Mouse (Mus musculus): Measurements from ENCODE around the gene Morn1. TPM values are rescaled to one million over a fixed set of nuclear protein-coding genes. Genes with fewer than 3 reads are reported as not detected.

Gene Morn1
- polyA plus RNA-seq, 1 experiment from 2014 or later: 6.9 TPM

GRCm38 (mm10) chr4:155090147-155090546, 3.8 kb downstream of the Morn1 start:
- no peaks in the 10 kb centered on the region for H3K27me3 ChIP-seq (ENCODE audit: control insufficient read depth, insufficient read depth, low read depth, low read length)
- no peak for ATAC-seq (ENCODE audit: low read depth)
- no peak overlapping the region for H3K4me3 ChIP-seq (ENCODE audit: low read length)
- H3K9me3 ChIP-seq (ENCODE audit: control insufficient read depth, low read length): no peaks in the 10 kb centered on the region
- H3K36me3 ChIP-seq (ENCODE audit: control insufficient read depth, insufficient read depth, low read length): no peaks in the 10 kb centered on the region
- H3K4me2 ChIP-seq (ENCODE audit: low read depth, low read length): no peak overlapping the region
- 89% methylated on average over 4 of the region's 4 CpGs for WGBS
- no peak overlapping the region for H3K9ac ChIP-seq (ENCODE audit: low read length)
- no peak overlapping the region for H3K27ac ChIP-seq (ENCODE audit: low read length)
- H3K4me1 ChIP-seq (replicated peaks; ENCODE audit: control insufficient read depth, insufficient read depth, low read length): peaks cover 8% of the 10 kb centered on the region

DNA sequence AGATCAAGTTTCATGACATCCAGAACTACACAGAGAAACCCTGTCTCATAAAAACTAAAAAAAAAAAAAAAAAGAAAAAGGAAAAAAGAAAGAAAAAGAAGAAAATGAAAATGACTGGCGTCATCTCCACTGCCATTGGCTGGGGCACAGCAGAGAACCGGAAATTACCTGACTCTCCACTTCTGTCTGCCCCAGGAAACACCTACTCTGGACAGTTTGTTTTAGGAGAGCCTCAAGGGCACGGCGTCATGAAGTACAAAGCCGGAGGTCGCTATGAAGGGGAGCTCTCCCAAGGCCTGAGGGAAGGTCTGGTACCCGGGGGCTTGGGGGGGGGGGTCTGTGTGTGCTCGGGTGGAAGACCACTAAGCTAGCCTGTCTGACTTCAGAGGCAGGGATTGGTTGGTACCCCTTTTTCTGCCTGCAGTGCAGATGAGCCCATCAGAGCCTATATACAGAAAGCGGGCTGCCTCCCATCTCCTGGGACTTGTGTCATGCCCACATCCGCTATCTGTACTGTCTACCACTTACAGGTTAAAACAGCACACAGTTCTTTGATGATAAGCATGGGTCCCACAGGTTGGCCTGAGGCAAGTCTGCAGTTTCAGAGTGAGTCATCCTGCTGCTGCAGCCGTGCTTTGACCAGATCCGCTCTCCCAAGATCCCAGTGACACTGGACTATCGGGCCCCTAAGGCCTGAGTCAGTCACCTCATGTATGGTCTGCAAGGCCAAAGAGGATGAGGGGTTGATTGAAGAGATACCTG, 4.5 kb downstream of the Morn1 start:
- WGBS: 87% methylated on average over 13 of the region's 13 CpGs
- Histone ChIP-seq H3K9ac (ENCODE audit: low read length) (no peak overlapping the region), H3K9me3 (ENCODE audit: control insufficient read depth, low read length) (no peaks in the 10 kb centered on the region), H3K27ac (ENCODE audit: low read length) (no peak overlapping the region), H3K27me3 (ENCODE audit: control insufficient read depth, insufficient read depth, low read depth, low read length) (no peaks in the 10 kb centered on the region), H3K4me1 (replicated peaks; ENCODE audit: control insufficient read depth, insufficient read depth, low read length) (peaks cover 10% of the 10 kb centered on the region), H3K36me3 (ENCODE audit: control insufficient read depth, insufficient read depth, low read length) (no peaks in the 10 kb centered on the region), H3K4me2 (ENCODE audit: low read depth, low read length) (no peak overlapping the region), H3K4me3 (ENCODE audit: low read length) (no peak overlapping the region)
- ATAC-seq (ENCODE audit: low read depth): no peak

GRCm38 (mm10) chr4:155092718-155093430, 6.5 kb downstream of the Morn1 start:
- Histone ChIP-seq H3K27ac (ENCODE audit: low read length) (no peak overlapping the region), H3K4me2 (ENCODE audit: low read depth, low read length) (no peak overlapping the region), H3K4me1 (replicated peaks; ENCODE audit: control insufficient read depth, insufficient read depth, low read length) (peaks cover 4% of the 10 kb centered on the region), H3K27me3 (ENCODE audit: control insufficient read depth, insufficient read depth, low read depth, low read length) (no peaks in the 10 kb centered on the region), H3K4me3 (ENCODE audit: low read length) (no peak overlapping the region), H3K9ac (ENCODE audit: low read length) (no peak overlapping the region), H3K9me3 (ENCODE audit: control insufficient read depth, low read length) (no peaks in the 10 kb centered on the region), H3K36me3 (ENCODE audit: control insufficient read depth, insufficient read depth, low read length) (no peaks in the 10 kb centered on the region)
- ATAC-seq (ENCODE audit: low read depth): no peak
- 91% methylated on average over 19 of the region's 19 CpGs for WGBS

GRCm38 (mm10) chr4:155093431-155094149, 7.2 kb downstream of the Morn1 start:
- WGBS: 78% methylated on average over 7 of the region's 7 CpGs
- H3K4me1 ChIP-seq (replicated peaks; ENCODE audit: control insufficient read depth, insufficient read depth, low read length): peaks cover 4% of the 10 kb centered on the region
- no peak overlapping the region for H3K4me3 ChIP-seq (ENCODE audit: low read length)
- no peak overlapping the region for H3K9ac ChIP-seq (ENCODE audit: low read length)
- no peaks in the 10 kb centered on the region for H3K36me3 ChIP-seq (ENCODE audit: control insufficient read depth, insufficient read depth, low read length)
- no peaks in the 10 kb centered on the region for H3K27me3 ChIP-seq (ENCODE audit: control insufficient read depth, insufficient read depth, low read depth, low read length)
- no peak for ATAC-seq (ENCODE audit: low read depth)
- H3K9me3 ChIP-seq (ENCODE audit: control insufficient read depth, low read length): no peaks in the 10 kb centered on the region
- H3K4me2 ChIP-seq (ENCODE audit: low read depth, low read length): no peak overlapping the region
- H3K27ac ChIP-seq (ENCODE audit: low read length): no peak overlapping the region

GRCm38 (mm10) chr4:155094565-155094964, 8.2 kb downstream of the Morn1 start:
- no peak overlapping the region for H3K4me3 ChIP-seq (ENCODE audit: low read length)
- H3K4me1 ChIP-seq (replicated peaks; ENCODE audit: control insufficient read depth, insufficient read depth, low read length): peaks cover 4% of the 10 kb centered on the region
- no peak overlapping the region for H3K4me2 ChIP-seq (ENCODE audit: low read depth, low read length)
- H3K27ac ChIP-seq (ENCODE audit: low read length): no peak overlapping the region
- peak; percentile 49 for ATAC-seq (ENCODE audit: low read depth)
- H3K36me3 ChIP-seq (ENCODE audit: control insufficient read depth, insufficient read depth, low read length): no peaks in the 10 kb centered on the region
- H3K9ac ChIP-seq (ENCODE audit: low read length): no peak overlapping the region
- no peaks in the 10 kb centered on the region for H3K27me3 ChIP-seq (ENCODE audit: control insufficient read depth, insufficient read depth, low read depth, low read length)
- no peaks in the 10 kb centered on the region for H3K9me3 ChIP-seq (ENCODE audit: control insufficient read depth, low read length)
- WGBS: 49% methylated on average over 3 of the region's 3 CpGs

- WGBS: 38% methylated on average over 8 of the region's 8 CpGs
- H3K9ac ChIP-seq (ENCODE audit: low read length): peak overlapping the region; percentile 35; the same call in 1 of the 2 replicates
- H3K27ac ChIP-seq (ENCODE audit: low read length): no peak overlapping the region
- peak; percentile 84 for ATAC-seq (ENCODE audit: low read depth)
- peaks cover 4% of the 10 kb centered on the region for H3K4me1 ChIP-seq (replicated peaks; ENCODE audit: control insufficient read depth, insufficient read depth, low read length)
- H3K4me2 ChIP-seq (ENCODE audit: low read depth, low read length): no peak overlapping the region
- no peaks in the 10 kb centered on the region for H3K27me3 ChIP-seq (ENCODE audit: control insufficient read depth, insufficient read depth, low read depth, low read length)
- H3K4me3 ChIP-seq (ENCODE audit: low read length): no peak overlapping the region
- no peaks in the 10 kb centered on the region for H3K9me3 ChIP-seq (ENCODE audit: control insufficient read depth, low read length)
- H3K36me3 ChIP-seq (ENCODE audit: control insufficient read depth, insufficient read depth, low read length): no peaks in the 10 kb centered on the region
Measured at GRCm38 (mm10) chr4:155095238-155095900, 9.0 kb downstream of the Morn1 start.

DNA sequence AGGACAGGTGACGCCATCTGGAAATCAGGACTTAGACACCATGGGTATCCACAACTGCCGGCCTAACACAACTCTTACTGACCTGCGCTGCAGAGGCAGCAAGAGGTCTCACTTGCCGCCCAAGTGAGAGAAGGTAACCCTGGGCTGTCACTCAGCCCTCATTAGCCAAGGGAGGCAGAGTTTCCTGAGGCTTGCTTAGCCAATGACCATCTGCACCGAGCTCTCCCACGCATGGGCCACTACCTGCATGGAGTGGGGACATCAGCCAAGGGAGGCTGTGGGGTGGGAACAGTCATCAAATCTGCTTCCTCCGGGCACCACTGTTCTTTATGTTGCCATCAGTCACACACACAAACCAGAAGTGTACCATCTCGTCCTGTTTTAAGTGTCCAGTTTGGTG, 9.6 kb downstream of the Morn1 start:
- no peak overlapping the region for H3K4me2 ChIP-seq (ENCODE audit: low read depth, low read length)
- H3K27me3 ChIP-seq (ENCODE audit: control insufficient read depth, insufficient read depth, low read depth, low read length): no peaks in the 10 kb centered on the region
- H3K4me3 ChIP-seq (ENCODE audit: low read length): no peak overlapping the region
- no peaks in the 10 kb centered on the region for H3K36me3 ChIP-seq (ENCODE audit: control insufficient read depth, insufficient read depth, low read length)
- H3K4me1 ChIP-seq (replicated peaks; ENCODE audit: control insufficient read depth, insufficient read depth, low read length): peaks cover 4% of the 10 kb centered on the region
- no peak overlapping the region for H3K9ac ChIP-seq (ENCODE audit: low read length)
- WGBS: 75% methylated on average over 8 of the region's 8 CpGs
- no peak overlapping the region for H3K27ac ChIP-seq (ENCODE audit: low read length)
- H3K9me3 ChIP-seq (ENCODE audit: control insufficient read depth, low read length): no peaks in the 10 kb centered on the region
- no peak for ATAC-seq (ENCODE audit: low read depth)

DNA sequence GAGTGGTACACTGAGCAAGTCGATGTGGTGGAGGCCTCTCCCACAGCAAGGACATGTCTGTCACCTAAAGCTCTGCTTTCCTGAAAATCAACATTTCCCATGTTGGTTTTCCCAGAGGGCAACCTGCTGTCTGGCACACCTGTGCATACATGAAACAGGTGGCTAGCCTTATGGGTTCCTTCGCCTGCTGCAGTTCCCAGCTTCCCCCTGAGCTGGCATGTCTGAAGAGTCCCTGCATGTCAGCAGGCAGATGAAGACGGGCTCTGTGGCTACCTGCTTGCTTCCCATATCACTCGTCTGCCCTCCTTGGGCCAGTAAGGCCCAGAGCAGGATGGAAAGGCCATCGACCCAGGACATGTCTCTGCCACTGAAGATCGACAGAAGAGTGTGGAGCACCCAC, 11.1 kb downstream of the Morn1 start:
- no peaks in the 10 kb centered on the region for H3K27me3 ChIP-seq (ENCODE audit: control insufficient read depth, insufficient read depth, low read depth, low read length)
- no peak overlapping the region for H3K27ac ChIP-seq (ENCODE audit: low read length)
- ATAC-seq (ENCODE audit: low read depth): no peak
- no peak overlapping the region for H3K4me2 ChIP-seq (ENCODE audit: low read depth, low read length)
- H3K4me3 ChIP-seq (ENCODE audit: low read length): no peak overlapping the region
- H3K4me1 ChIP-seq (replicated peaks; ENCODE audit: control insufficient read depth, insufficient read depth, low read length): peaks cover 4% of the 10 kb centered on the region
- no peaks in the 10 kb centered on the region for H3K9me3 ChIP-seq (ENCODE audit: control insufficient read depth, low read length)
- WGBS: 77% methylated on average over 6 of the region's 6 CpGs
- no peaks in the 10 kb centered on the region for H3K36me3 ChIP-seq (ENCODE audit: control insufficient read depth, insufficient read depth, low read length)
- no peak overlapping the region for H3K9ac ChIP-seq (ENCODE audit: low read length)

- no peak overlapping the region for H3K27ac ChIP-seq (ENCODE audit: low read length)
- no peaks in the 10 kb centered on the region for H3K27me3 ChIP-seq (ENCODE audit: control insufficient read depth, insufficient read depth, low read depth, low read length)
- H3K9ac ChIP-seq (ENCODE audit: low read length): no peak overlapping the region
- no peaks in the 10 kb centered on the region for H3K9me3 ChIP-seq (ENCODE audit: control insufficient read depth, low read length)
- no peak overlapping the region for H3K4me2 ChIP-seq (ENCODE audit: low read depth, low read length)
- H3K4me1 ChIP-seq (replicated peaks; ENCODE audit: control insufficient read depth, insufficient read depth, low read length): peaks cover 4% of the 10 kb centered on the region
- H3K4me3 ChIP-seq (ENCODE audit: low read length): no peak overlapping the region
- ATAC-seq (ENCODE audit: low read depth): no peak
- H3K36me3 ChIP-seq (ENCODE audit: control insufficient read depth, insufficient read depth, low read length): no peaks in the 10 kb centered on the region
- WGBS: 61% methylated on average over 4 of the region's 4 CpGs
Measured at GRCm38 (mm10) chr4:155098572-155098971, 12.2 kb downstream of the Morn1 start.

All from lung, embryonic 16.5 days (tissue).